ENCODE assay signal across 7 mouse cellular contexts in the genomic region with DNA sequence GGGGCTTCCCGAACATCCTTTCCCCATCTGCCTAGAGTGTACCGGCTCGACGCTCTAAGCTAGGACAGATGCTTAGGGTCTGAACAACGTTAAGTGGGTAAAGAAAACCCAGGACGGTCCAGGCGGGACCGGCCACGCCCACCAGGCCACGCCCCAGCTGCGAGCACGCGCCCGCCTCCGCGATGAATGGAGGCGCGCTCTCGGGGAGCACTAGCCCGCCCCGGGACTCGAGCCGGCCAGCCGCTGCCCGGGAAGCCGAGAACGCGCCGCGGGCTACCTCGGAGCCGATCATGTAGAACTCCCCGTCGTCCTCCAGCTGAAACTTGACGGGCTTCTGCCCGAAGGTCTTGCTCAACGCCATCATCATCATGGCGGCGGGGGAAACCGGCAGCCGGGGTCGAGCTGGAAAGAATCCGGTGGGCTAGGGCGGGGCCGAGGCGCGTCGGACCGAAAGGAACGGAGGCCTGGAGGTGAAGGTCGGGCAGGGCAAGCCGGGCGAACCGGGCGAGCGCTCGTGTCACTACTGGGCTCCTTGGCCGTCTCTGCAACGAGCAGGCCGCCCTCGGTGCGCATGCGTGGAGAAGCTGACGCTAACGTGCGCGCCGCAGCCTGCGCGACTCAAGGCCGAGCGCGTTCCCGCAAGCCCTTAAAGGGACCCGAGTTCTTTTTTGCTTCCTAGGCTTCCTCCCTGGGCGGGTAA. TPM values are rescaled to one million over a fixed set of nuclear protein-coding genes. Genes with fewer than 3 reads are reported as not detected.
DNase-seq lines count a peak whose midpoint lies in the region; ATAC-seq and TF ChIP-seq lines count a peak whose summit lies in the region.

A gene (minus strand): TSS at position 592 of the 700 bp plus-strand sequence.

- H3K27me3 ChIP-seq in embryonic facial prominence, embryonic 12.5 days: no peaks in the 10 kb centered on the region
- no peaks in the 10 kb centered on the region for H3K27me3 ChIP-seq in kidney, adult 2 months (replicated peaks; ENCODE audit: control insufficient read depth, insufficient read depth, low read length)
- no peaks in the 10 kb centered on the region for H3K27me3 ChIP-seq in limb, embryonic 12.5 days
- no peaks in the 10 kb centered on the region for H3K27me3 ChIP-seq in midbrain, embryonic 15.5 days (replicated peaks)
- H3K27me3 ChIP-seq in spleen, adult 2 months (ENCODE audit: control insufficient read depth, insufficient read depth, low read length): no peaks in the 10 kb centered on the region

- peak; percentile 44 for TF ChIP-seq POLR2A in kidney, adult 2 months (IDR thresholded peaks at IDR 0.05; ENCODE audit: low read depth, low read length)
- peak; percentile 23 for TF ChIP-seq POLR2A in spleen, adult 2 months (IDR thresholded peaks at IDR 0.05; ENCODE audit: low read depth, low read length)

- peaks cover 53% of the 10 kb centered on the region for H3K4me1 ChIP-seq in embryonic facial prominence, embryonic 12.5 days
- peaks cover 8% of the 10 kb centered on the region; the same call in 1 of the 2 replicates for H3K4me1 ChIP-seq in kidney, adult 2 months (ENCODE audit: control insufficient read depth, insufficient read depth, low read length)
- peaks cover 51% of the 10 kb centered on the region for H3K4me1 ChIP-seq in limb, embryonic 12.5 days (replicated peaks)
- peaks cover 41% of the 10 kb centered on the region for H3K4me1 ChIP-seq in midbrain, embryonic 15.5 days
- no peaks in the 10 kb centered on the region; the same call in 1 of the 2 replicates for H3K4me1 ChIP-seq in spleen, adult 2 months (ENCODE audit: control insufficient read depth, insufficient read depth, insufficient read length)

- peak; percentile 95 for DNase-seq in adrenal gland, postnatal 25 days
- peak; percentile 100 for DNase-seq in heart, adult 11 months
- DNase-seq in kidney, adult 2 months: peak; percentile 97
- DNase-seq in spleen, adult 2 months (ENCODE audit: low read depth in 1 of 2, low spot score in 2 of 2): peak; percentile 86 to 93

- peak within 1 kb of the TSS; percentile 94 for H3K9ac ChIP-seq in embryonic facial prominence, embryonic 12.5 days
- H3K9ac ChIP-seq in limb, embryonic 12.5 days (replicated peaks): peak within 1 kb of the TSS; percentile 95
- H3K9ac ChIP-seq in midbrain, embryonic 15.5 days: peak within 1 kb of the TSS; percentile 94

- under 1% methylated on average over 76 of the region's 76 CpGs for WGBS in embryonic facial prominence, embryonic 12.5 days
- under 1% methylated on average over 76 of the region's 76 CpGs for WGBS in kidney, adult 2 months
- under 1% methylated on average over 75 of the region's 76 CpGs for WGBS in limb, embryonic 12.5 days
- WGBS in midbrain, embryonic 15.5 days: under 1% methylated on average over 76 of the region's 76 CpGs
- WGBS in spleen, adult 2 months: under 1% methylated on average over 75 of the region's 76 CpGs

- peak within 1 kb of the TSS; percentile 84 for H3K4me2 ChIP-seq in embryonic facial prominence, embryonic 12.5 days (replicated peaks)
- H3K4me2 ChIP-seq in limb, embryonic 12.5 days: peak within 1 kb of the TSS; percentile 81
- peak within 1 kb of the TSS; percentile 88 for H3K4me2 ChIP-seq in midbrain, embryonic 15.5 days

- no peak for TF ChIP-seq CTCF in kidney, adult 2 months (conservative IDR thresholded peaks at IDR 0.05; ENCODE audit: insufficient read depth, insufficient read length, low read depth, low read length)
- no peak for TF ChIP-seq CTCF in spleen, adult 2 months (IDR thresholded peaks at IDR 0.05; ENCODE audit: extremely low read depth, insufficient read depth, insufficient read length, insufficient replicate concordance)

- H3K4me3 ChIP-seq in embryonic facial prominence, embryonic 12.5 days: peak within 1 kb of the TSS; percentile 84
- H3K4me3 ChIP-seq in kidney, adult 2 months (ENCODE audit: insufficient read depth, low read depth, low read length): peak within 1 kb of the TSS; percentile 76
- peak within 1 kb of the TSS; percentile 82 for H3K4me3 ChIP-seq in limb, embryonic 12.5 days (replicated peaks)
- peak within 1 kb of the TSS; percentile 87 for H3K4me3 ChIP-seq in midbrain, embryonic 15.5 days
- H3K4me3 ChIP-seq in spleen, adult 2 months (ENCODE audit: extremely low read depth, insufficient read depth, insufficient read length): peak within 1 kb of the TSS; percentile 99

- peaks cover 43% of the 10 kb centered on the region for H3K36me3 ChIP-seq in embryonic facial prominence, embryonic 12.5 days
- H3K36me3 ChIP-seq in kidney, adult 2 months (ENCODE audit: control insufficient read depth, insufficient read depth, low read length): no peaks in the 10 kb centered on the region
- peaks cover 64% of the 10 kb centered on the region for H3K36me3 ChIP-seq in limb, embryonic 12.5 days
- no peaks in the 10 kb centered on the region; the same call in 1 of the 2 replicates for H3K36me3 ChIP-seq in midbrain, embryonic 15.5 days (replicated peaks)
- 0 out of 2 replicates have a peak, but pooled peaks cover 3% of the 10 kb centered on the region for H3K36me3 ChIP-seq in spleen, adult 2 months (ENCODE audit: control insufficient read depth, insufficient read depth, low read length)

- peak within 1 kb of the TSS; percentile 95 for H3K27ac ChIP-seq in embryonic facial prominence, embryonic 12.5 days
- H3K27ac ChIP-seq in kidney, adult 2 months (ENCODE audit: insufficient read depth, low read depth, low read length): peak within 1 kb of the TSS; percentile 86
- H3K27ac ChIP-seq in limb, embryonic 12.5 days: peak within 1 kb of the TSS; percentile 94
- H3K27ac ChIP-seq in midbrain, embryonic 15.5 days: peak within 1 kb of the TSS; percentile 98
- H3K27ac ChIP-seq in spleen, adult 2 months (ENCODE audit: insufficient read depth, low read length): peak within 1 kb of the TSS; percentile 97

- peak; percentile 78 for ATAC-seq in embryonic facial prominence, embryonic 12.5 days (ENCODE audit: insufficient number of reproducible peaks, insufficient read depth, low FRiP score, low TSS enrichment)
- peak; percentile 80 for ATAC-seq in limb, embryonic 12.5 days (ENCODE audit: insufficient number of reproducible peaks, insufficient read depth, low FRiP score, low TSS enrichment, low read depth)
- ATAC-seq in midbrain, embryonic 15.5 days (replicated peaks): peak; percentile 91

- H3K9me3 ChIP-seq in embryonic facial prominence, embryonic 12.5 days: no peaks in the 10 kb centered on the region
- no peaks in the 10 kb centered on the region for H3K9me3 ChIP-seq in limb, embryonic 12.5 days
- H3K9me3 ChIP-seq in midbrain, embryonic 15.5 days: no peaks in the 10 kb centered on the region

RNA-seq across cellular contexts. Expression of the gene that starts here (rescaled TPM):
- 84.7 and 85.0 TPM in 2 replicates for total RNA-seq in adrenal gland, postnatal 25 days (2021)
- 269 TPM in 2 replicates for polyA plus RNA-seq in embryonic facial prominence, embryonic 12.5 days (2016; fragmentation: Nextera tagmentation; extraction: Ambion mirVana)
- 34.6 and 37.7 TPM in 2 replicates for polyA plus RNA-seq in kidney, adult 2 months (2012; rRNA removed)
- 252 and 264 TPM in 2 replicates for polyA plus RNA-seq in limb, embryonic 12.5 days (2016; fragmentation: Nextera tagmentation; extraction: Ambion mirVana)
- polyA plus RNA-seq in midbrain, embryonic 15.5 days (2015; fragmentation: Nextera tagmentation; extraction: Ambion mirVana): 300 and 303 TPM in 2 replicates
- polyA plus RNA-seq in spleen, adult 2 months (2012; rRNA removed): 42.4 and 43.2 TPM in 2 replicates

Comparison
In these comparisons a context has a peak if more than half of its experiments do, and no peak if none do; other contexts are left out.
1. Peak in every context shown above with its lines: DNase-seq, ATAC-seq, H3K4me3 ChIP-seq and H3K27ac ChIP-seq.